Mouse (Mus musculus) heart, postnatal 0 days (tissue): Measurements from ENCODE around the gene Gm17268.

ENCODE experiments used
- CTCF ChIP-seq: IDR thresholded peaks from 2 replicates; pipeline ENCODE4 v1.5.1; 2016; ENCODE audit warnings: antibody characterized with exemption, control low read depth, low read depth
- EP300 ChIP-seq: IDR thresholded peaks from 2 replicates; pipeline ENCODE4 v1.6.1; 2016; ENCODE audit warnings: antibody characterized with exemption, low read depth

- TF ChIP-seq CTCF (no peak), EP300 (no peak)
Observed at GRCm38 (mm10) chr11:82066953-82067571, 28.7 kb upstream of the Gm17268 start.
